ENCODE assay signal across 8 mouse cellular contexts in genomic region chr19:42090637-42091141, GRCm38 (mm10). TPM values are rescaled to one million over a fixed set of nuclear protein-coding genes. Genes with fewer than 3 reads are reported as not detected.
DNase-seq lines count a peak whose midpoint lies in the region; ATAC-seq and TF ChIP-seq lines count a peak whose summit lies in the region.

No protein-coding gene starts in this region.

- H3K4me2 ChIP-seq in heart, embryonic 16.5 days (ENCODE audit: low read depth, low read length), result peak overlapping the region; percentile 88
- H3K4me2 ChIP-seq in CH12.LX (ENCODE audit: insufficient read depth, low read depth, poor library complexity, severe bottlenecking), result peak overlapping the region; percentile 87
- H3K4me2 ChIP-seq in midbrain, embryonic 12.5 days (replicated peaks), result peak overlapping the region; percentile 83

- H3K79me2 ChIP-seq in CH12.LX (replicated peaks; ENCODE audit: control insufficient read depth, extremely low read depth, insufficient read depth, poor library complexity, severe bottlenecking), result peaks cover 9% of the 10 kb centered on the region

- no peak for DNase-seq in heart, adult 9 months (ENCODE audit: low spot score in 2 of 2)
- DNase-seq in CH12.LX (ENCODE audit: extremely low read depth), result peak; percentile 80
- DNase-seq in adrenal gland, adult 18-20 months (ENCODE audit: low spot score in 2 of 2), result no peak
- DNase-seq in right cerebral cortex, adult 18-20 months, result no peak

- peak overlapping the region; percentile 93 for H3K27ac ChIP-seq in heart, embryonic 16.5 days (ENCODE audit: low read length)
- peak overlapping the region; percentile 61 for H3K27ac ChIP-seq in CH12.LX (ENCODE audit: insufficient read depth, low read depth)
- H3K27ac ChIP-seq in cortical plate, adult 2 months (ENCODE audit: insufficient read depth, low read length), result no peak overlapping the region
- H3K27ac ChIP-seq in midbrain, embryonic 12.5 days (replicated peaks), result peak overlapping the region; percentile 89

- no peak for TF ChIP-seq CTCF in CH12.LX (conservative IDR thresholded peaks at IDR 0.05 in 1 of 2, IDR thresholded peaks at IDR 0.05 in 1 of 2; ENCODE audit: low read depth in 2 of 2, low read length in 2 of 2)
- TF ChIP-seq CTCF in cortical plate, adult 2 months (IDR thresholded peaks at IDR 0.05; ENCODE audit: extremely low read depth, insufficient read depth, low read length), result no peak

- no peak for TF ChIP-seq POLR2A in CH12.LX (IDR thresholded peaks at IDR 0.05; ENCODE audit: low read depth, low read length)
- TF ChIP-seq POLR2A in cortical plate, adult 2 months (IDR thresholded peaks at IDR 0.05; ENCODE audit: extremely low read depth, insufficient read depth, low read length), result no peak

- H3K27me3 ChIP-seq in heart, embryonic 16.5 days (ENCODE audit: control insufficient read depth, insufficient read depth, low read length), result no peaks in the 10 kb centered on the region
- H3K27me3 ChIP-seq in CH12.LX (replicated peaks), result no peaks in the 10 kb centered on the region
- no peaks in the 10 kb centered on the region for H3K27me3 ChIP-seq in midbrain, embryonic 12.5 days

- no peaks in the 10 kb centered on the region for H3K36me3 ChIP-seq in heart, embryonic 16.5 days (ENCODE audit: control insufficient read depth, insufficient read depth)
- H3K36me3 ChIP-seq in CH12.LX (replicated peaks in 1 of 2; ENCODE audit: control insufficient read depth in 1 of 2, insufficient read depth in 1 of 2, low read length in 1 of 2), result peaks cover 7 to 29% of the 10 kb centered on the region in 2 experiments
- peaks cover 9% of the 10 kb centered on the region; the same call in 1 of the 2 replicates for H3K36me3 ChIP-seq in midbrain, embryonic 12.5 days

- in situ Hi-C loops in CH12.LX (cut with MboI; ENCODE audit: low pct_ligation_motif_present, low pct_unique_long_range_greater_than_20kb, low sequenced_read_pairs), result no loop called here

- no peak for TF ChIP-seq RAD21 in CH12.LX (IDR thresholded peaks at IDR 0.05; ENCODE audit: low read depth, low read length)

- under 1% methylated on average over 49 of the region's 52 CpGs for WGBS in heart, embryonic 16.5 days
- WGBS in midbrain, embryonic 12.5 days, result under 1% methylated on average over 37 of the region's 52 CpGs

- ATAC-seq in heart, embryonic 16.5 days (replicated peaks; ENCODE audit: extremely low read depth, insufficient read depth, low FRiP score), result peak; percentile 53
- ATAC-seq in inflammation-experienced regulatory T-cells, adult 6 months, result peak; percentile 11
- ATAC-seq in midbrain, embryonic 12.5 days (ENCODE audit: low FRiP score, low read depth), result peak; percentile 76

- peak overlapping the region; percentile 90 for H3K9ac ChIP-seq in heart, embryonic 16.5 days (ENCODE audit: low read length)
- H3K9ac ChIP-seq in CH12.LX (ENCODE audit: insufficient read depth, low read depth), result peak overlapping the region; percentile 73
- H3K9ac ChIP-seq in midbrain, embryonic 12.5 days (replicated peaks), result peak overlapping the region; percentile 82

- peak overlapping the region; percentile 96 for H3K4me3 ChIP-seq in heart, embryonic 16.5 days (ENCODE audit: low read length)
- peak overlapping the region; percentile 73 to 96 (median 84) for H3K4me3 ChIP-seq in CH12.LX (replicated peaks in 1 of 3; ENCODE audit: low read depth in 2 of 3, low read length in 2 of 3, poor library complexity in 1 of 3)
- peak overlapping the region; percentile 37 for H3K4me3 ChIP-seq in cortical plate, adult 2 months (ENCODE audit: insufficient read depth, low read length)
- peak overlapping the region; percentile 89 for H3K4me3 ChIP-seq in midbrain, embryonic 12.5 days

- peaks cover 21% of the 10 kb centered on the region for H3K4me1 ChIP-seq in heart, embryonic 16.5 days (ENCODE audit: control insufficient read depth, insufficient read depth, low read length)
- peaks cover 2 to 26% of the 10 kb centered on the region in 2 experiments; a peak in 2 of 4 replicates for H3K4me1 ChIP-seq in CH12.LX (ENCODE audit: control insufficient read depth in 1 of 2, insufficient read depth in 2 of 2)
- peaks cover 1% of the 10 kb centered on the region; the same call in 1 of the 2 replicates for H3K4me1 ChIP-seq in cortical plate, adult 2 months (ENCODE audit: control insufficient read depth, insufficient read depth, low read length)
- peaks cover 22% of the 10 kb centered on the region for H3K4me1 ChIP-seq in midbrain, embryonic 12.5 days

- no peaks in the 10 kb centered on the region for H3K9me3 ChIP-seq in heart, embryonic 16.5 days (replicated peaks; ENCODE audit: control insufficient read depth, low read length)
- H3K9me3 ChIP-seq in CH12.LX (replicated peaks; ENCODE audit: low read length), result no peaks in the 10 kb centered on the region
- no peaks in the 10 kb centered on the region for H3K9me3 ChIP-seq in midbrain, embryonic 12.5 days

- TF ChIP-seq EP300 in CH12.LX (IDR thresholded peaks at IDR 0.05; ENCODE audit: low read length), result 0 out of 2 replicates have a peak, but pooled peaks have one; percentile 17

- dilution Hi-C loops in CH12.LX (cut with MboI; ENCODE audit: extremely low pct_ligation_motif_present, extremely low pct_unique_long_range_greater_than_20kb, low sequenced_read_pairs), result no loop called here

TF ChIP-seq in CH12.LX, 34 proteins besides CTCF, POLR2A, EP300 and RAD21 (continues in another document):
- no peak for TF ChIP-seq RCOR1 (conservative IDR thresholded peaks at IDR 0.05; ENCODE audit: low read depth, low read length)
- peak; percentile 14 for TF ChIP-seq MXI1 (IDR thresholded peaks at IDR 0.05; ENCODE audit: low read depth, low read length)
- no peak for TF ChIP-seq ELF1 (IDR thresholded peaks at IDR 0.05; ENCODE audit: low read depth, low read length)
- no peak for TF ChIP-seq NRF1 (IDR thresholded peaks at IDR 0.05; ENCODE audit: low read depth, low read length)
- no peak for TF ChIP-seq JUND (conservative IDR thresholded peaks at IDR 0.05; ENCODE audit: low read depth, low read length)
- no peak for TF ChIP-seq CHD1 (IDR thresholded peaks at IDR 0.05; ENCODE audit: low read depth, low read length)
- no peak for TF ChIP-seq MEF2A (IDR thresholded peaks at IDR 0.05; ENCODE audit: borderline replicate concordance, low read depth, low read length)
- TF ChIP-seq GABPA (IDR thresholded peaks at IDR 0.05; ENCODE audit: insufficient replicate concordance, low read depth, low read length), result no peak
- 0 out of 2 replicates have a peak, but pooled peaks have one; percentile 33 for TF ChIP-seq CHD2 (IDR thresholded peaks at IDR 0.05; ENCODE audit: low read length)
- no peak for TF ChIP-seq TBP (conservative IDR thresholded peaks at IDR 0.05; ENCODE audit: low read depth, low read length)

RNA-seq across cellular contexts. Expression of gene Pi4k2a, which starts 0.4 kb away (rescaled TPM):
- polyA plus RNA-seq in heart, embryonic 16.5 days (2015; fragmentation: Nextera tagmentation; extraction: Ambion mirVana), result 8.5 and 14.3 TPM in 2 replicates
- total RNA-seq in CH12.LX (2012; rRNA removed), result 10.0 and 10.9 TPM in 2 replicates
- 5.8 and 7.0 TPM in 2 replicates for total RNA-seq in CH12.LX (2014; rRNA removed)
- polyA plus RNA-seq in CH12.LX (2012; ENCODE audit: insufficient read length, low read depth), result 21.4 and 23.9 TPM in 2 replicates
- polyA plus RNA-seq in cortical plate, adult 2 months (2012; rRNA removed), result 56.8 and 57.0 TPM in 2 replicates
- 10 to 100 TPM in 2 of 3 experiments, 1 to 10 TPM in 1; 8.1 to 16.7 (median 11.9) TPM for polyA plus RNA-seq in inflammation-experienced regulatory T-cells, adult 6 months (2017; shearing (Covaris generic))
- polyA plus RNA-seq in midbrain, embryonic 12.5 days (2016; fragmentation: Nextera tagmentation; extraction: Ambion mirVana), result 36.0 and 36.2 TPM in 2 replicates
- 10 to 100 TPM; 70.0 to 95.0 TPM for total RNA-seq in adrenal gland, adult 18-20 months (2021)

RNA-seq across cellular contexts. Expression of gene Morn4, which starts 4.5 kb away (rescaled TPM):
- 9.1 and 10.6 TPM in 2 replicates for polyA plus RNA-seq in heart, embryonic 16.5 days (2015; fragmentation: Nextera tagmentation; extraction: Ambion mirVana)
- total RNA-seq in CH12.LX (2012; rRNA removed) (0.04 TPM in 1 of 2 replicates, not detected in the other), CH12.LX (2014; rRNA removed) (not detected in 2 replicates)
- 0.24 and 0.27 TPM in 2 replicates for polyA plus RNA-seq in CH12.LX (2012; ENCODE audit: insufficient read length, low read depth)
- 84.2 and 91.9 TPM in 2 replicates for polyA plus RNA-seq in cortical plate, adult 2 months (2012; rRNA removed)
- under 1 TPM; 0.55 to 0.75 (median 0.65) TPM for polyA plus RNA-seq in inflammation-experienced regulatory T-cells, adult 6 months (2017; shearing (Covaris generic))
- 73.5 and 80.5 TPM in 2 replicates for polyA plus RNA-seq in midbrain, embryonic 12.5 days (2016; fragmentation: Nextera tagmentation; extraction: Ambion mirVana)
- 1 to 10 TPM; 8.9 to 9.5 TPM for total RNA-seq in adrenal gland, adult 18-20 months (2021)

RNA-seq across cellular contexts. Expression of gene Avpi1, which starts 38.2 kb away (rescaled TPM):
- polyA plus RNA-seq in heart, embryonic 16.5 days (2015; fragmentation: Nextera tagmentation; extraction: Ambion mirVana), result 33.4 and 37.2 TPM in 2 replicates
- 7.7 and 9.3 TPM in 2 replicates for total RNA-seq in CH12.LX (2012; rRNA removed)
- total RNA-seq in CH12.LX (2014; rRNA removed), result 8.1 and 9.0 TPM in 2 replicates
- polyA plus RNA-seq in CH12.LX (2012; ENCODE audit: insufficient read length, low read depth), result 5.9 and 6.5 TPM in 2 replicates
- 36.3 and 41.1 TPM in 2 replicates for polyA plus RNA-seq in cortical plate, adult 2 months (2012; rRNA removed)
- polyA plus RNA-seq in inflammation-experienced regulatory T-cells, adult 6 months (2017; shearing (Covaris generic)), result 10 to 100 TPM in 1 of 3 experiments, 1 to 10 TPM in 2; 6.1 to 12.0 (median 6.8) TPM
- polyA plus RNA-seq in midbrain, embryonic 12.5 days (2016; fragmentation: Nextera tagmentation; extraction: Ambion mirVana), result 9.1 TPM in 2 replicates
- 100 to 1,000 TPM in 1 of 2 experiments, 10 to 100 TPM in 1; 81.8 to 108 TPM for total RNA-seq in adrenal gland, adult 18-20 months (2021)

RNA-seq across cellular contexts. Expression of gene 4933411K16Rik, which starts 38.6 kb away (rescaled TPM):
- not detected in 2 replicates for polyA plus RNA-seq in heart, embryonic 16.5 days (2015; fragmentation: Nextera tagmentation; extraction: Ambion mirVana)
- total RNA-seq in CH12.LX (2012; rRNA removed), result not detected in 2 replicates
- total RNA-seq in CH12.LX (2014; rRNA removed), result not detected in 2 replicates
- polyA plus RNA-seq in CH12.LX (2012; ENCODE audit: insufficient read length, low read depth), result not detected in 2 replicates
- 0.08 and 0.13 TPM in 2 replicates for polyA plus RNA-seq in cortical plate, adult 2 months (2012; rRNA removed)
- not detected for polyA plus RNA-seq in inflammation-experienced regulatory T-cells, adult 6 months (2017; shearing (Covaris generic))
- polyA plus RNA-seq in midbrain, embryonic 12.5 days (2016; fragmentation: Nextera tagmentation; extraction: Ambion mirVana), result not detected in 2 replicates
- total RNA-seq in adrenal gland, adult 18-20 months (2021), result under 1 TPM; 0.35 to 0.36 TPM

RNA-seq across cellular contexts. Expression of gene Hoga1, which starts 45.3 kb away (rescaled TPM):
- polyA plus RNA-seq in heart, embryonic 16.5 days (2015; fragmentation: Nextera tagmentation; extraction: Ambion mirVana), result 0.49 and 0.67 TPM in 2 replicates
- total RNA-seq in CH12.LX (2012; rRNA removed), result not detected in 2 replicates
- not detected in 2 replicates for total RNA-seq in CH12.LX (2014; rRNA removed)
- not detected in 2 replicates for polyA plus RNA-seq in CH12.LX (2012; ENCODE audit: insufficient read length, low read depth)
- 1.4 and 1.9 TPM in 2 replicates for polyA plus RNA-seq in cortical plate, adult 2 months (2012; rRNA removed)
- polyA plus RNA-seq in inflammation-experienced regulatory T-cells, adult 6 months (2017; shearing (Covaris generic)), result not detected
- 0.98 and 1.3 TPM in 2 replicates for polyA plus RNA-seq in midbrain, embryonic 12.5 days (2016; fragmentation: Nextera tagmentation; extraction: Ambion mirVana)
- total RNA-seq in adrenal gland, adult 18-20 months (2021), result 1 to 10 TPM; 4.2 to 6.5 TPM

Comparison
In these comparisons a context has a peak if more than half of its experiments do, and no peak if none do; other contexts are left out.
1. ATAC-seq: peak in every context shown above with its lines; median percentile 76 in midbrain, embryonic 12.5 days; 53 in heart, embryonic 16.5 days; 11 in inflammation-experienced regulatory T-cells, adult 6 months.
2. H3K4me3 ChIP-seq: peak in every context shown above with its lines; median percentile 96 in heart, embryonic 16.5 days; 89 in midbrain, embryonic 12.5 days; 84 in CH12.LX; 37 in cortical plate, adult 2 months.